Mouse (Mus musculus) C2C12 (cell line): ENCODE data around the gene Atxn1.

Experiments
- CEBPB ChIP-seq: IDR thresholded peaks from one replicate; pipeline ENCODE4 v1.6.1; 2011; ENCODE audit warnings: low read depth, mild to moderate bottlenecking, control low read depth, moderate library complexity
- CTCF ChIP-seq: IDR thresholded peaks from one replicate; pipeline ENCODE4 v1.5.1; 2011; ENCODE audit not compliant: control insufficient read depth, insufficient read depth, insufficient read length
- MAX ChIP-seq: IDR thresholded peaks from one replicate; pipeline ENCODE4 v1.6.1; 2011; ENCODE audit warnings: mild to moderate bottlenecking, control low read depth
- MYOG ChIP-seq: IDR thresholded peaks from one replicate; pipeline ENCODE4 v1.6.1; 2011; ENCODE audit not compliant: control insufficient read depth, insufficient read length; ENCODE audit errors: extremely low read depth
- USF1 ChIP-seq: IDR thresholded peaks from one replicate; pipeline ENCODE4 v1.6.1; 2011; ENCODE audit warnings: low read depth, mild to moderate bottlenecking, control low read depth, moderate library complexity

DNA sequence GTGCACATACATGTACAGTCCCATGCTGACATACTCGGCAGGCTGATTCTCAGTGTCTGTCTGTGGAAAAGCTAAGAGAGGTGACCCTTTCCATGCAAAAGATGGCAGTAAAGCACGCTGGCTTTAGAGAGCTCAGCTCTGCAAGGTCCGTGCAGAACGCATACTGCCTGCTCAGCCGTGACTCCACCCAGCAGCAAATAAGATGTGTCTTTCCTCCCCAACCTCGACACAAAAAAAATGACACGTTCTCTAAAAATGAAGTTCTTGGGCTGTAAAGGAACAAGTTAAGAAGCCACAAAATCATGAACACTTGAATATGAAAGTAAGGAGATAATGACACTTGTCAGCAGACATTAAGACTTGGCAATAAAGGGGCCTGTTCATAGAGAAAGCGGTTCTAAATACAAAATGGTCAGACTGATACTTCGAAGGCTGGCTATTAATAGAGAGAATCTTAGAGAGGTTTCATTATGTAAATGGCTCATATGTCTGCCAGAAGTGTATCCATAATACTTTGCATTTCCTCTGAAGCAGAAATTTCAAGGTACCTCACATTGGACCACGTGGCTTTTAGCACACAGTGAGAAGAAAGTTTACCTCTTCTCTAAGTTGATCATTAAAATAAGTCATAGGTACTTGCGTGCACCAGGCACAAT lies 132.0 kb downstream of the Atxn1 start:
- TF ChIP-seq CTCF (no peak), USF1 (no peak), CEBPB (no peak), MYOG (no peak), MAX (no peak)
